Mouse (Mus musculus) spleen, embryonic (tissue): ENCODE measurements around the gene Olfr203.
"Not testable (repeated sequence)": the region's sequence is repeated elsewhere in the genome, so short reads cannot be mapped to it uniquely, and the experiment has no call there.

ENCODE experiments used
- CTCF ChIA-PET: fragments of 350-600 bp; sonication (Branson Sonifier 250); formaldehyde crosslinking; loops from one replicate; lab custom pipeline; 2022; lab: Charles Lee

Olfr203 gene

DNA sequence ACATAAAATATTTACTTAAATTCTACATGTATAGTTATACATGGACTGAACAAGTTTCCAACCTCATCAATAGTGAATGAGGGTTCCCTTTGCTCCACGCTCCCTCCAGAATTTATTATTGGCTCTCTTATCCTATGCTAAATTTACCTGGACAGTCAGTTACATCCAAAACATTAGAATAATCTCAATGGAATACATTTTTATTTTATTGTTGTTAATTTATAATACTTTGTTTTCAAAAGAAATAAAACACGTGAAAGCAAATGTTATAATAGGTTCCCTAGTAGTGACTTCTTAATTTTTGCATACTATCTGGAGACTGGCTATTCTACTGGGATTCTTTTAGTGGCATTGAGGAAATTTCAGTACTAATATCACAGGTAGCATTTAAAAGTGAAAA, at the start of gene Olfr203:
Gene Olfr203 (plus strand): TSS at position 301 of the 400 bp plus-strand sequence.
- CTCF ChIA-PET: no interaction called here

GRCm38 (mm10) chr16:59249684-59250083, 49.0 kb upstream of the Olfr203 start:
- CTCF ChIA-PET: no interaction called here

- CTCF ChIA-PET: not testable (repeated sequence)
Observed at GRCm38 (mm10) chr16:59269097-59269496, 29.6 kb upstream of the Olfr203 start.

- CTCF ChIA-PET: not testable (repeated sequence)
Observed at GRCm38 (mm10) chr16:59272532-59272931, 26.1 kb upstream of the Olfr203 start, which contains the start of gene Olfr201. Olfr201 (minus strand) TSS chr16:59272632.

GRCm38 (mm10) chr16:59280542-59280941, 18.1 kb upstream of the Olfr203 start:
- CTCF ChIA-PET: no interaction called here

DNA sequence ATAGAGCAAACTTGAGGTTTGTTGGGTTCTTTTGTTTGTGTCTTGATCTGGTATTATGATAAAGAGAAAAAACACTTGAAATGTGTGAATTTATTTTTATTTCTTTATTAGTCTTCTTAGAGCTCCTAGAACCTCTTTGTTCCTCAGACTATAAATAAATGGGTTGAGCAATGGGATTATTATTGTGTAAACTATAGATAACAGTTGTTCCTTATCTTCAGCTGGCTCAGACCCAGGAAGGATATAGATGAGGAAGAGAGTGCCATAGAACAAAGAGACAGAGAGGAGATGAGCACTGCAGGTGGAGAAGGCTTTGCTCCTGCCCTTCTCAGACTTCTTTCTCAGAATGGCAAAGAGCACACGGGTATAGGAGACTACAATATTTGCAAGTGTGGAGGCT, 15.2 kb upstream of the Olfr203 start:
- CTCF ChIA-PET: no interaction called here

GRCm38 (mm10) chr16:59286693-59287092, 12.0 kb upstream of the Olfr203 start, which contains the start of gene Olfr202:
Olfr202 (minus strand) TSS chr16:59286793.
- CTCF ChIA-PET: no interaction called here

DNA sequence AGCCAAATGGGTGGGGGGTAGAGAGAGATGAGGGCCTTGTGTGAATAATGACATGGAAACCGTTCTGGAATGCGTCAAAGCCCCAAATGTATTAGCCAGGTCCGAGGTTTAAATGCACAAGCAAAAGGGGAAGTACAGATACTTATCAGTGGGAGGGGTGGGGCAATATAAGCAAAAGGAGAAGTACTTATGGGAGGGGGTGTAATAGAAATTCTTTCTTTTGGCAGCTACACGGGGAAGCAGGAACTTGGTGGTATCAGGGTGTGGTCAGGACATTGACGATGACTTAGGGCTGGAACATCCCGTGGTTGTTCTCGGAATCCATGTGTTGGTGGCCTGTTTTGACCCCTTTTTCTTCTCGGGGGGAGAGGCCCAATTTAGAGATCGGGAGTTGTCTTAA, 11.1 kb upstream of the Olfr203 start:
- CTCF ChIA-PET: not testable (repeated sequence)

DNA sequence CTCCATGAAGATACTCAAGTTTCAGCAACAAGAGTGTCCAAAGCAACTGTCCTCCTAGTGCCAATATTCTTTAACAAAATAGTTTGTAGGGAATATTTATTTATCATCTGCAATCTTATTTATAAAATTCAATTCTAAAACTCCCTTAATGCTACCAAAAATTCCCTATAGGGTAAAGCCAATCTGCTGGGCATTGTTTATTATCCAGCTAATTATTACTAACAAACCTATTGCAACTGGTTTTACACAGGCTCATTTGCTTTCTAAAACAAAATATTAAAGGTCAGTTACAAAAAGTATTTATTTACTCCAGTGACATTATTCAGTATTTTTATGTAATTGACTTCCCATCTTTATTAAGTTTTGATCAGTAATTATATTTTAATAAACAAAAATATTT, 19.5 kb downstream of the Olfr203 start, which contains the start of gene Olfr204:
Gene Olfr204 (minus strand): TSS at position 101 of the 400 bp plus-strand sequence.
- CTCF ChIA-PET: no interaction called here

- CTCF ChIA-PET: not testable (repeated sequence)
Observed at GRCm38 (mm10) chr16:59323262-59323661, 24.6 kb downstream of the Olfr203 start.

GRCm38 (mm10) chr16:59331038-59331437, 32.4 kb downstream of the Olfr203 start, which contains the start of gene Olfr205:
Olfr205 (minus strand) TSS chr16:59331138.
- CTCF ChIA-PET: no interaction called here

- CTCF ChIA-PET: no interaction called here
Observed at GRCm38 (mm10) chr16:59349146-59349545, 50.5 kb downstream of the Olfr203 start, which contains the start of gene Olfr206. Olfr206 (minus strand) TSS chr16:59349246.
